Mouse (Mus musculus): Measurements from ENCODE around the gene Olfr694.

GRCm38 (mm10) chr7:106696891-106697290 lies 5.3 kb upstream of the Olfr694 start:
- TF ChIP-seq GATA1 (IDR thresholded peaks at IDR 0.05; ENCODE audit: low read length) (no peak), TAL1 (IDR thresholded peaks at IDR 0.05; ENCODE audit: low read length) (no peak)
